Mouse (Mus musculus): Measurements from ENCODE around the gene Fbxo6. TPM values are rescaled to one million over a fixed set of nuclear protein-coding genes. Genes with fewer than 3 reads are reported as not detected.

Gene Fbxo6
- polyA plus RNA-seq, 1 experiment from 2014 or later: 13.7 TPM

- Histone ChIP-seq H3K4me2 (peak overlapping the region; percentile 96), H3K4me3 (replicated peaks) (peak overlapping the region; percentile 77), H3K27ac (peak overlapping the region; percentile 91; the same call in 1 of the 2 replicates), H3K9me3 (no peaks in the 10 kb centered on the region), H3K36me3 (no peaks in the 10 kb centered on the region), H3K27me3 (replicated peaks) (peaks cover 5% of the 10 kb centered on the region; the same call in 1 of the 2 replicates), H3K9ac (0 out of 2 replicates have a peak overlapping the region, but pooled peaks have one; percentile 2), H3K4me1 (peaks cover 2% of the 10 kb centered on the region; the same call in 1 of the 2 replicates)
- WGBS: under 1% methylated on average over 12 of the region's 12 CpGs
- 0 out of 2 replicates have a peak, but pooled peaks have one; percentile 3 for ATAC-seq (ENCODE audit: insufficient read depth, low FRiP score, low read depth)
Measured at GRCm38 (mm10) chr4:148139767-148140097, 12.2 kb downstream of the Fbxo6 start.

DNA sequence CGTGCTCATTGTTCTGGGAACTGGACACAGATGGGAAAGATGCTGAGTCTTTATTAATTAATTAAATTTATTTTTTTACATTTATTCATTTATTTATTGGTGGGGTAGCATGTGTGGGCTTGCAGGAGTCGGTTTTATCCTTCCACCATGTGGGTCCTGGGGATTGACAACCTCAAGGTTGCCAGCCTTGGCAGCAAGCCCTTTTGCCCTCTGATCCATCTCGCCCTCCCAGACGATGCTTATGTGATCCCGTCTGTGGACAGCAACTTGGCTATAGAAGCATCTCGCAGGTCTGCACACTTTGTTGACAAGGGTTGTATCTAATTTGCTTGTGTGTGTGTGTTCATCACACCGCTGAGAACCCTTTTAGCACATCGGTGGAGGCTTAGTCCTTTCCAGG lies 14.4 kb downstream of the Fbxo6 start:
- ATAC-seq (ENCODE audit: insufficient read depth, low FRiP score, low read depth): no peak
- no peak overlapping the region for H3K4me3 ChIP-seq (replicated peaks)
- H3K4me1 ChIP-seq: peaks cover 2% of the 10 kb centered on the region; the same call in 1 of the 2 replicates
- no peak overlapping the region for H3K9ac ChIP-seq
- no peaks in the 10 kb centered on the region for H3K36me3 ChIP-seq
- no peak overlapping the region for H3K27ac ChIP-seq
- peaks cover 7% of the 10 kb centered on the region; the same call in 1 of the 2 replicates for H3K27me3 ChIP-seq (replicated peaks)
- WGBS: 67% methylated on average over 8 of the region's 8 CpGs
- no peak overlapping the region for H3K4me2 ChIP-seq
- H3K9me3 ChIP-seq: no peaks in the 10 kb centered on the region

DNA sequence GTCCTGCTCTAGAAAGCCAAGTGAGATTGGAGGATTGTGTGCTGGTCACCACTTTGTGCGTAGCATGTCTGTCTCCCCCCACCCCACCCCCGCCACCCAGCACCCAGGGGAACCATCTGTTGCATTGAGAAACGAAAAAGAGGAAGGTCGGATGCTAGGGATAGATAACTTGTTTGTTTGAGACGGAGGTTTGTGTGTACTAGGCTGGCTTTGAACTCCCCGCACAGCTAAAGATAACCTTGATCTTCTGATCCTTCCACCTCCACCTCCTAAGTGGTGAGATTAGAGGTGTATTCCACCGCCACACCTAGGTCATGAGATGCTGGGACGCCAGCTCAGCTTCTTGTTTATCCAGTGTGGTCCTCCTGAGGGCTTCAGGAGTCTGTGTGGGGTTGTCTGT lies 17.0 kb downstream of the Fbxo6 start:
- ATAC-seq (ENCODE audit: insufficient read depth, low FRiP score, low read depth): no peak
- Histone ChIP-seq H3K4me2 (no peak overlapping the region), H3K9me3 (no peaks in the 10 kb centered on the region), H3K4me3 (replicated peaks) (no peak overlapping the region), H3K36me3 (no peaks in the 10 kb centered on the region), H3K4me1 (peaks cover 6% of the 10 kb centered on the region; the same call in 1 of the 2 replicates), H3K27ac (no peak overlapping the region), H3K9ac (no peak overlapping the region), H3K27me3 (replicated peaks) (peaks cover 30% of the 10 kb centered on the region)
- WGBS: 65% methylated on average over 8 of the region's 8 CpGs

DNA sequence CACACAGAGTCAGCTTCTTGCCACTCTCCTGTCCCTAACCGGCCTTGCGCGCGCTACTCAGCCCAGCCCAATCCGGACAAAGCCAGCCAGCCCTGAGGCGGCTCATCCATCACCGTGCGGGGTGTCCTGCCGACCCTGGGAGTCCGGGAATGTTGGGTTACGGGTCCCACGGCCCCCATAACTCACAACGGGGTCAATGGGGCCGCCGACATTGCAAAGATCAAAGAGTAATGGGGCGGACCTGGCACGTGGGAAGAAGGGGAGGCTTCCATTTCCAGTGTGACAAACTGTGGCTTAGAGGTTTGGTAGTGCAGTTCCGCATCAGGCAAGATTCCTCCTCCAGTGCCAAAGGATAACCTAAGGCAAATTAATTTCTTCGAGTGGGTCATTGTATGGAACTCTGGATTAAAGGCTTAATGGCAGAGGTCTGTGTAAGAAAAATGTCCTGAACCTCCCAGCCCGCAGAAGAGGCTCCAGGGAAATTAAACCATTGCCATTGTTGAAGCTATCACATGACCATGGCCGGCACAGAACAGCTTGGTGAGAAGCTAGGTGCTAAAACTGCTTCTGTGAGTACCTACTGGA lies 20.4 kb downstream of the Fbxo6 start:
- Histone ChIP-seq H3K27ac (no peak overlapping the region), H3K9me3 (no peaks in the 10 kb centered on the region), H3K36me3 (no peaks in the 10 kb centered on the region), H3K4me2 (peak overlapping the region; percentile 99), H3K4me1 (peaks cover 7% of the 10 kb centered on the region; the same call in 1 of the 2 replicates), H3K9ac (no peak overlapping the region; the same call in 1 of the 2 replicates), H3K4me3 (replicated peaks) (peak overlapping the region; percentile 61), H3K27me3 (replicated peaks) (peaks cover 51% of the 10 kb centered on the region)
- no peak for ATAC-seq (ENCODE audit: insufficient read depth, low FRiP score, low read depth)
- WGBS: 2% methylated on average over 21 of the region's 21 CpGs

DNA sequence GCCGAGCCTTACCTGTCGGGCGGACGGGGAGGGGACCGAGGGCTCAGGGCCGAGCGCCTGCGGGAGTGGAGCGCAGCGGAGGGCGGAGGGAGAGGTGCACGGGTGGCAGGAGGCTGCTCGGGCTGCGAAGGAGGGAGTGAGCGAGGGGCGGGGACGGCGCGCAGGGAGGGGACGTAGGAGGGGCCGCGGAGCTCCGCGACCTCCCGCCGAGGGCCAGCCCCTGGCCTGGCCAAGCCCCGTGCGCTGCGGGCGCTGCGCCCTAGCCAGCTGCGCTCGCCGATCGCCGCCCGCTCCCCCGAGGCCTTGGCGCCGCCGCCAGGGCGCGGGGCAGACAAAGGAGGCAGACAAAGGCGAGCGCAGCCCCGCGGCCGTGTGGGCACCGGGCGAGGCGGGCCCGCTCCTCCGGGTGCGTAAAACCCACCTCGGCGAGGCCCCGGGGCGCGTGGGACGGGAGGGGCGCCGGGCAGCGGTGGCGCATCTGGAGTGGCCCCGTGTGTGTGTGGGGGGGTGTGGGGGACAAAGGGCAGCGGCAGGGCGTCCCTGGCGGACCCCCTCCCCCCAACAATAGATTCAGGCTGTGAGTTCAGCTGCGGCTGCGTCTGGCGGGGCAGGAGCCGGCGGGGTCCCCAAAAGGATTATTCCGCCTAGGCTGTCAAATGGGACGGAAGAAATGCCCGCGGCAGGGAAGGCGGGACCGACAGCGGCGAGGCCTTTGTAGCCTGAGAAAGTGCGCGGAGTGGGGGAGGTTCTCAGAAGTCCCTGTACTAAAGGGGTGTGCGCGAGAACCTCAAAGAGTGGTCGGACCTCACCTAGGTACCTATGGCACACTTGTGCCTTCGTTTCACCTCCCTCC lies 21.2 kb downstream of the Fbxo6 start, which contains the start of gene Draxin:
Gene Draxin, minus strand, starts transcription at position 138 of the 853 bp plus-strand sequence.
- H3K4me3 ChIP-seq (replicated peaks): peak within 1 kb of the TSS; percentile 61
- peak within 1 kb of the TSS; percentile 99 for H3K4me2 ChIP-seq
- peaks cover 7% of the 10 kb centered on the region; the same call in 1 of the 2 replicates for H3K4me1 ChIP-seq
- H3K36me3 ChIP-seq: no peaks in the 10 kb centered on the region
- H3K27ac ChIP-seq: no peak within 1 kb of the TSS
- peaks cover 54% of the 10 kb centered on the region for H3K27me3 ChIP-seq (replicated peaks)
- peak within 1 kb of the TSS; percentile 34 for H3K9ac ChIP-seq
- ATAC-seq (ENCODE audit: insufficient read depth, low FRiP score, low read depth): peak; percentile 92
- no peaks in the 10 kb centered on the region for H3K9me3 ChIP-seq
- WGBS: under 1% methylated on average over 59 of the region's 87 CpGs

DNA sequence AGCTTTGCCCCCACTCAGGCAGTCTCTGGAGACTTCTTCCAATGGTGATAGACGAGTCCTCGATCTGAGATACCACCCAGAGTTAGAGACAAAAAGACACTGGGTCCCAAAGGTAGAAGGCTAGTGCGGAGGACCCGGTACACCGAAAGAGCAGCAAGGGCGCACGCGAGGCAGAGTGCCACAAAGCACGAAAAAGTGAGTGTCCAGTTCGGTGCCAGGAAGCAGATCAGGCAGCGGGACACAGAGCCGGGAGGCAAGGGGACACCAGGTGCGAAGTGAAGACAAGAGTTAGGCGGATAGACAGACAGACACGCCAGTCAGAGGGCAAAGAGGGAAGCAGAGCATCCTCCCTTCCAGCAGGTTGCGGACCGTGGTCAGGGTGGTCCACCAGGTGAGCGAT lies 21.8 kb downstream of the Fbxo6 start, which contains the start of gene Mad2l2:
Gene Mad2l2, plus strand, starts transcription at position 252 of the 400 bp plus-strand sequence.
- Histone ChIP-seq H3K27me3 (replicated peaks) (peaks cover 54% of the 10 kb centered on the region), H3K4me3 (replicated peaks) (peak within 1 kb of the TSS; percentile 61), H3K4me2 (peak within 1 kb of the TSS; percentile 99), H3K4me1 (peaks cover 7% of the 10 kb centered on the region; the same call in 1 of the 2 replicates), H3K36me3 (no peaks in the 10 kb centered on the region), H3K27ac (no peak within 1 kb of the TSS), H3K9me3 (no peaks in the 10 kb centered on the region), H3K9ac (peak within 1 kb of the TSS; percentile 34)
- WGBS: 1% methylated on average over 18 of the region's 18 CpGs
- no peak for ATAC-seq (ENCODE audit: insufficient read depth, low FRiP score, low read depth)

- ATAC-seq (ENCODE audit: insufficient read depth, low FRiP score, low read depth): no peak
- Histone ChIP-seq H3K27me3 (replicated peaks) (peaks cover 54% of the 10 kb centered on the region), H3K36me3 (no peaks in the 10 kb centered on the region), H3K9ac (no peak overlapping the region), H3K27ac (no peak overlapping the region), H3K4me3 (replicated peaks) (no peak overlapping the region), H3K4me2 (no peak overlapping the region), H3K9me3 (no peaks in the 10 kb centered on the region), H3K4me1 (peaks cover 7% of the 10 kb centered on the region; the same call in 1 of the 2 replicates)
- 74% methylated on average over 2 of the region's 2 CpGs for WGBS
Measured at GRCm38 (mm10) chr4:148128672-148129071, 23.3 kb downstream of the Fbxo6 start.

GRCm38 (mm10) chr4:148128241-148128640 lies 23.7 kb downstream of the Fbxo6 start:
- H3K9me3 ChIP-seq: no peaks in the 10 kb centered on the region
- 67% methylated on average over 1 of the region's 1 CpGs for WGBS
- peaks cover 54% of the 10 kb centered on the region for H3K27me3 ChIP-seq (replicated peaks)
- H3K36me3 ChIP-seq: no peaks in the 10 kb centered on the region
- no peak for ATAC-seq (ENCODE audit: insufficient read depth, low FRiP score, low read depth)
- H3K27ac ChIP-seq: no peak overlapping the region
- no peak overlapping the region for H3K9ac ChIP-seq
- H3K4me2 ChIP-seq: no peak overlapping the region
- H3K4me3 ChIP-seq (replicated peaks): no peak overlapping the region
- H3K4me1 ChIP-seq: peaks cover 7% of the 10 kb centered on the region; the same call in 1 of the 2 replicates

GRCm38 (mm10) chr4:148122694-148123066 lies 29.3 kb downstream of the Fbxo6 start:
- Histone ChIP-seq H3K4me1 (no peaks in the 10 kb centered on the region), H3K9me3 (no peaks in the 10 kb centered on the region), H3K9ac (no peak overlapping the region), H3K27ac (no peak overlapping the region), H3K4me3 (replicated peaks) (no peak overlapping the region), H3K36me3 (no peaks in the 10 kb centered on the region), H3K27me3 (replicated peaks) (peaks cover 7% of the 10 kb centered on the region; the same call in 1 of the 2 replicates), H3K4me2 (no peak overlapping the region)
- 73% methylated on average over 3 of the region's 3 CpGs for WGBS
- ATAC-seq (ENCODE audit: insufficient read depth, low FRiP score, low read depth): no peak

- Histone ChIP-seq H3K4me2 (no peak overlapping the region), H3K27ac (no peak overlapping the region), H3K9ac (no peak overlapping the region), H3K36me3 (no peaks in the 10 kb centered on the region), H3K27me3 (replicated peaks) (0 out of 2 replicates have a peak, but pooled peaks cover 3% of the 10 kb centered on the region), H3K4me1 (no peaks in the 10 kb centered on the region), H3K4me3 (replicated peaks) (no peak overlapping the region), H3K9me3 (no peaks in the 10 kb centered on the region)
- 29% methylated on average over 6 of the region's 6 CpGs for WGBS
- no peak for ATAC-seq (ENCODE audit: insufficient read depth, low FRiP score, low read depth)
Measured at GRCm38 (mm10) chr4:148121982-148122693, 29.8 kb downstream of the Fbxo6 start.

- H3K27me3 ChIP-seq (replicated peaks): 0 out of 2 replicates have a peak, but pooled peaks cover 2% of the 10 kb centered on the region
- H3K27ac ChIP-seq: no peak overlapping the region
- no peaks in the 10 kb centered on the region for H3K36me3 ChIP-seq
- WGBS: 78% methylated on average over 4 of the region's 4 CpGs
- H3K4me1 ChIP-seq: no peaks in the 10 kb centered on the region
- H3K9ac ChIP-seq: no peak overlapping the region
- H3K9me3 ChIP-seq: no peaks in the 10 kb centered on the region
- no peak for ATAC-seq (ENCODE audit: insufficient read depth, low FRiP score, low read depth)
- no peak overlapping the region for H3K4me3 ChIP-seq (replicated peaks)
- no peak overlapping the region for H3K4me2 ChIP-seq
Measured at GRCm38 (mm10) chr4:148121362-148121761, 30.6 kb downstream of the Fbxo6 start.

Data from stomach, embryonic 15.5 days (tissue).